Mouse (Mus musculus) B cell, adult 2 months (primary cell): ENCODE data around the gene Lingo1.

Source experiments
- DNase-seq, 2 experiments: peaks; one replicate each; pipeline ENCODE4 v3.0.0; 2022

The Lingo1 gene

GRCm38 (mm10) chr9:56629674-56630397 lies 166.4 kb downstream of the Lingo1 start:
- no peak for DNase-seq

GRCm38 (mm10) chr9:56627295-56627694 lies 169.0 kb downstream of the Lingo1 start:
- DNase-seq, result no peak

GRCm38 (mm10) chr9:56624923-56625322 lies 171.3 kb downstream of the Lingo1 start:
- no peak for DNase-seq

- DNase-seq, result no peak
These were observed 172.9 kb downstream of the Lingo1 start for GRCm38 (mm10) chr9:56623361-56623760.

GRCm38 (mm10) chr9:56622761-56623160 lies 173.5 kb downstream of the Lingo1 start:
- DNase-seq, result no peak

- DNase-seq, result no peak
These were observed 175.5 kb downstream of the Lingo1 start for GRCm38 (mm10) chr9:56620512-56621371.

GRCm38 (mm10) chr9:56619715-56620114 lies 176.6 kb downstream of the Lingo1 start:
- DNase-seq, result no peak

- no peak for DNase-seq
These were observed 177.6 kb downstream of the Lingo1 start for GRCm38 (mm10) chr9:56618660-56619059.

- DNase-seq, result no peak
These were observed 180.2 kb downstream of the Lingo1 start for GRCm38 (mm10) chr9:56616061-56616460.

GRCm38 (mm10) chr9:56612798-56613183 lies 183.5 kb downstream of the Lingo1 start:
- DNase-seq, result no peak

GRCm38 (mm10) chr9:56611912-56612797 lies 184.1 kb downstream of the Lingo1 start:
- DNase-seq, result no peak

- no peak for DNase-seq
These were observed 185.3 kb downstream of the Lingo1 start for GRCm38 (mm10) chr9:56610955-56611354.

GRCm38 (mm10) chr9:56610466-56610865 lies 185.8 kb downstream of the Lingo1 start:
- no peak for DNase-seq

- DNase-seq, result no peak
These were observed 186.8 kb downstream of the Lingo1 start for GRCm38 (mm10) chr9:56609486-56609885.

GRCm38 (mm10) chr9:56608691-56609351 lies 187.4 kb downstream of the Lingo1 start:
- DNase-seq, result no peak

- no peak for DNase-seq
These were observed 190.1 kb downstream of the Lingo1 start for GRCm38 (mm10) chr9:56606082-56606740.

- no peak for DNase-seq
These were observed 190.8 kb downstream of the Lingo1 start for GRCm38 (mm10) chr9:56605443-56605806.

GRCm38 (mm10) chr9:56604797-56605442 lies 191.3 kb downstream of the Lingo1 start:
- no peak for DNase-seq

- DNase-seq, result no peak
These were observed 195.6 kb downstream of the Lingo1 start for GRCm38 (mm10) chr9:56600655-56601054.

GRCm38 (mm10) chr9:56592639-56593038 lies 203.6 kb downstream of the Lingo1 start:
- no peak for DNase-seq

GRCm38 (mm10) chr9:56591248-56591888 lies 204.9 kb downstream of the Lingo1 start:
- DNase-seq, result no peak
